Mouse (Mus musculus) erythroblast, embryonic 14.5 days (primary cell): Measurements from ENCODE around the gene Rccd1.

Experiments used
- GATA1 ChIP-seq: IDR thresholded peaks from 2 replicates; pipeline ENCODE4 v1.6.1; 2012; ENCODE audit warnings: low read length, inconsistent platforms, mixed read lengths
- TAL1 ChIP-seq: IDR thresholded peaks from 3 replicates; pipeline ENCODE4 v1.6.1; 2012; ENCODE audit warnings: low read length, inconsistent platforms, mixed read lengths

GRCm38 (mm10) chr7:80372166-80372565 lies 47.9 kb upstream of the Rccd1 start:
- TF ChIP-seq TAL1 (no peak), GATA1 (no peak)
